Mouse (Mus musculus): ENCODE results near the gene Serpinb9b.

DNA sequence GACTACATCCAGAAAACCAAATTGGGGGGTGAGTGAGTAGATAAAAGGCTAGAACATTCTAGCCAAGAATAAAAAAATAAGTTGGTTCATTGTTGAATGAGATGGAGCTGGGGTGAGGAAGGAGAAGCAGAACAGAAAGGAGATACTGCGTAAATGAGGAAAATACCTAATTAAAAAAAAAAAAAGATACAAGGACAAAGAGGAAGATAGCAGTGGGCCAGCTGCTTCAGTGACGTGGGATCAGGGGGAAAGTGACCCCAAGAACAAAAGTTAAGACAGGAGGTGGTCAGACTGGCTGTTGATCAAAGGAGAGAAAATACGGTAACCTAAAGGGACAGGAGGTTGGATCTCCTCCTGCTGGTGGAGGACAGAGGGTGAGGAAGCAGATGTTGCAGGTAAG, 24.3 kb upstream of the Serpinb9b start, which contains the start of gene Serpinb9:
- TF ChIP-seq POLR2A (IDR thresholded peaks at IDR 0.05; ENCODE audit: extremely low read depth, insufficient read depth, low read length): no peak
- TF ChIP-seq CTCF (IDR thresholded peaks at IDR 0.05; ENCODE audit: extremely low read depth, insufficient read depth, low read length): no peak

All from cortical plate, adult 2 months (tissue).